Mouse (Mus musculus) testis, adult 2 months (tissue): Measurements from ENCODE around the gene Ilvbl.

ENCODE experiments used
- CTCF ChIP-seq: fragments of 200-500 bp; IDR thresholded peaks from 2 replicates; pipeline ENCODE4 v1.5.1; 2012; ENCODE audit warnings: low read depth, mild to moderate bottlenecking, inconsistent platforms, low read length, moderate library complexity; ENCODE audit not compliant: control insufficient read depth, insufficient read depth, insufficient replicate concordance
- POLR2A ChIP-seq: fragments of 200-500 bp; IDR thresholded peaks from 2 replicates; pipeline ENCODE4 v1.6.1; 2012; ENCODE audit warnings: low read depth, mild to moderate bottlenecking, inconsistent platforms, low read length, moderate library complexity; ENCODE audit not compliant: control insufficient read depth

GRCm38 (mm10) chr10:78593736-78594135 lies 19.6 kb downstream of the Ilvbl start:
- no peak for TF ChIP-seq CTCF
- TF ChIP-seq POLR2A, result no peak
